Mouse (Mus musculus) intestine, postnatal 0 days (tissue): ENCODE results near the gene Daam2. TPM values are rescaled to one million over a fixed set of nuclear protein-coding genes. Genes with fewer than 3 reads are reported as not detected.
A peak's percentile ranks its signal among the peaks of the same experiment; 100 is the strongest.

Experiments used
- ATAC-seq: fragments of 200-750 bp; cut with Nextera tagmentation; 2 replicates; pipeline ENCODE4 v1.8.0; 2017; ENCODE audit warnings: mild to moderate bottlenecking, moderate TSS enrichment, moderate library complexity
- H3K27ac ChIP-seq: fragments of 300-500 bp; sonication (generic); 2 replicates; pipeline ENCODE4 v1.5.1; 2014; ENCODE audit warnings: mild to moderate bottlenecking, low read depth, low read length, moderate library complexity
- H3K27me3 ChIP-seq: fragments of 300-500 bp; sonication (generic); replicated peaks from 2 replicates; pipeline ENCODE4 v1.6.1; 2014; ENCODE audit warnings: low read length, mixed read lengths; ENCODE audit not compliant: control insufficient read depth, insufficient read depth
- H3K36me3 ChIP-seq: fragments of 300-500 bp; sonication (generic); 2 replicates; pipeline ENCODE4 v1.6.1; 2014; ENCODE audit warnings: mild to moderate bottlenecking, moderate library complexity; ENCODE audit not compliant: control insufficient read depth, insufficient read depth
- H3K4me1 ChIP-seq: fragments of 300-500 bp; sonication (generic); replicated peaks from 2 replicates; pipeline ENCODE4 v1.6.1; 2014; ENCODE audit warnings: antibody characterized with exemption, low read length, mixed read lengths; ENCODE audit not compliant: control insufficient read depth, insufficient read depth
- H3K4me2 ChIP-seq: fragments of 300-500 bp; sonication (generic); replicated peaks from 2 replicates; pipeline ENCODE4 v1.6.1; 2014; ENCODE audit warnings: low read depth, mild to moderate bottlenecking, moderate library complexity
- H3K4me3 ChIP-seq: fragments of 300-500 bp; sonication (generic); 2 replicates; pipeline ENCODE4 v1.5.1; 2014; ENCODE audit warnings: low read depth, low read length
- H3K9ac ChIP-seq: fragments of 300-500 bp; sonication (generic); 2 replicates; pipeline ENCODE4 v1.6.1; 2014; ENCODE audit warnings: mild to moderate bottlenecking, low read depth, low read length
- H3K9me3 ChIP-seq: fragments of 300-500 bp; sonication (generic); 2 replicates; pipeline ENCODE4 v1.6.1; 2016; ENCODE audit warnings: mixed run types; ENCODE audit not compliant: control insufficient read depth
- CTCF ChIP-seq: sonication (generic); IDR thresholded peaks from 2 replicates; pipeline ENCODE4 v1.5.1; 2016; ENCODE audit warnings: low read depth, mild to moderate bottlenecking, control low read depth, antibody characterized with exemption, moderate library complexity
- WGBS: fragments of 180-500 bp; shearing (Covaris S2); extraction: QIAGEN DNeasy Blood & Tissue Kit; methylation state at CpG from one replicate; pipeline ENCODE4 v1.1.7; 2014; 5-methylcytosine and 5-hydroxymethylcytosine counted together
- polyA plus RNA-seq: library from polyadenylated mRNA; unstranded; fragments of >200 nt; fragmentation: Nextera tagmentation; extraction: Ambion mirVana; gene quantifications from 2 replicates; pipeline ENCODE4 v1.2.1, GENCODE M21; 2015

Daam2 gene
- polyA plus RNA-seq, 1 experiment from 2014 or later: 1.5 TPM

GRCm38 (mm10) chr17:49577321-49577720 is 13.2 kb upstream of the Daam2 start:
- H3K9ac ChIP-seq: no peak overlapping the region
- H3K27ac ChIP-seq: no peak overlapping the region
- no peak for TF ChIP-seq CTCF
- 93% methylated on average over 3 of the region's 3 CpGs for WGBS
- no peaks in the 10 kb centered on the region for H3K9me3 ChIP-seq
- H3K4me1 ChIP-seq: no peaks in the 10 kb centered on the region
- no peaks in the 10 kb centered on the region for H3K27me3 ChIP-seq
- ATAC-seq: no peak
- H3K4me3 ChIP-seq: no peak overlapping the region
- H3K4me2 ChIP-seq: no peak overlapping the region
- no peaks in the 10 kb centered on the region for H3K36me3 ChIP-seq

- H3K4me2 ChIP-seq: no peak overlapping the region
- no peaks in the 10 kb centered on the region for H3K4me1 ChIP-seq
- no peaks in the 10 kb centered on the region for H3K36me3 ChIP-seq
- TF ChIP-seq CTCF: no peak
- H3K9ac ChIP-seq: no peak overlapping the region
- 0 out of 2 replicates have a peak, but pooled peaks cover 2% of the 10 kb centered on the region for H3K27me3 ChIP-seq
- ATAC-seq: no peak
- H3K9me3 ChIP-seq: no peaks in the 10 kb centered on the region
- WGBS: 70% methylated on average over 8 of the region's 8 CpGs
- H3K27ac ChIP-seq: no peak overlapping the region
- H3K4me3 ChIP-seq: no peak overlapping the region
Measured at GRCm38 (mm10) chr17:49568717-49569116, 4.6 kb upstream of the Daam2 start.

DNA sequence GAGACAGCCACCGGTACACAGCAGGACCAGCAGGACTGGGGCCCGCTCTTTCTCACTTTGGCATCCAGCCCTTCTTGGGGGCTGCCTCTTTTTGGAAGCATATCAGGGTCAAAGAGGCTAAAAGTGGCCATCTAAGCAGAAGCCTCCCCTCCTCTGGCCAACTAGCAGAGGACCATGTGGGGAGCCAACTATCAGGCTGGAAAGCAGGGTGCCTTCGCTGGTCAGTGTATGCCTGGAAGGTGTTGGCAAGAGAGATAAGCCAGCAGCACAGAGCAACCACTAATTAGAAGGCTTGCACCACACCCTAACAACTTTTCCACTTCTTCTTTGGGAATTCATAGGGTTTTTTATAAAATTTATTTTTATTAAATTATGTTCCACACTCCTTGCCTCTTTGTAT is 346 bp upstream of the Daam2 start:
- H3K9me3 ChIP-seq: no peaks in the 10 kb centered on the region
- 0 out of 2 replicates have a peak, but pooled peaks cover 2% of the 10 kb centered on the region for H3K27me3 ChIP-seq
- H3K4me3 ChIP-seq: peak overlapping the region; percentile 44
- H3K27ac ChIP-seq: peak overlapping the region; percentile 60; the same call in 1 of the 2 replicates
- no peak for ATAC-seq
- peak overlapping the region; percentile 65 for H3K4me2 ChIP-seq
- TF ChIP-seq CTCF: no peak
- peak overlapping the region; percentile 43 for H3K9ac ChIP-seq
- 24% methylated on average over 3 of the region's 3 CpGs for WGBS
- no peaks in the 10 kb centered on the region for H3K36me3 ChIP-seq
- no peaks in the 10 kb centered on the region for H3K4me1 ChIP-seq

- Histone ChIP-seq H3K9ac (peak overlapping the region; percentile 43; the same call in 1 of the 2 replicates), H3K4me2 (peak overlapping the region; percentile 65), H3K9me3 (no peaks in the 10 kb centered on the region), H3K4me1 (no peaks in the 10 kb centered on the region), H3K27me3 (0 out of 2 replicates have a peak, but pooled peaks cover 2% of the 10 kb centered on the region), H3K4me3 (peak overlapping the region; percentile 44), H3K27ac (peak overlapping the region; percentile 60; the same call in 1 of the 2 replicates), H3K36me3 (no peaks in the 10 kb centered on the region)
- TF ChIP-seq CTCF: no peak
- 22% methylated on average over 4 of the region's 4 CpGs for WGBS
- no peak for ATAC-seq
Measured at GRCm38 (mm10) chr17:49563416-49563780, 745 bp downstream of the Daam2 start.

GRCm38 (mm10) chr17:49562701-49563415 is 1.3 kb downstream of the Daam2 start:
- Histone ChIP-seq H3K27ac (no peak overlapping the region), H3K27me3 (0 out of 2 replicates have a peak, but pooled peaks cover 2% of the 10 kb centered on the region), H3K4me1 (no peaks in the 10 kb centered on the region), H3K9me3 (no peaks in the 10 kb centered on the region), H3K4me2 (peak overlapping the region; percentile 65), H3K4me3 (peak overlapping the region; percentile 44), H3K36me3 (no peaks in the 10 kb centered on the region), H3K9ac (0 out of 2 replicates have a peak overlapping the region, but pooled peaks have one; percentile 43)
- WGBS: 27% methylated on average over 5 of the region's 5 CpGs
- no peak for ATAC-seq
- TF ChIP-seq CTCF: no peak

DNA sequence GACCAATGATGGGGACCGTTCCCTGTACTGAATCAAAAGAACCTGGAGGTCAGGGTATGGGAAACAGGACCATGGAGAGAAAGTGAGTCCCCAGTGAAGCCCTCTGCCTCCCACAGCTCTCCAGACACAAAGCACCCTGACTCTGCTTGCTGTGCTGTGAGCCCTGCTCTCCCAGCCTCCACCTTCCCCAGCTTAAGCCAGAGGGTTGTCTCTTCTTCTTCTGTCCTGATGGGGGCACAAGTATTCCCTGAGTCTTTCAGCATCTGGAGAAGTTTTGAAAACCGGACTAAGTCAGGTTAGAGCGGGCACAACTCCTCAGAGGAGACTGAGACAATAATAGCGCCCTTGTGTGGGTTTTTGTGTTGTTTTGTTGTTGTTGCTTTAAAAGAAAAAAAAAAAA is 2.2 kb downstream of the Daam2 start:
- H3K9ac ChIP-seq: no peak overlapping the region
- peak overlapping the region; percentile 65 for H3K4me2 ChIP-seq
- H3K36me3 ChIP-seq: no peaks in the 10 kb centered on the region
- ATAC-seq: no peak
- peak overlapping the region; percentile 44 for H3K4me3 ChIP-seq
- no peak overlapping the region for H3K27ac ChIP-seq
- 53% methylated on average over 4 of the region's 4 CpGs for WGBS
- H3K9me3 ChIP-seq: no peaks in the 10 kb centered on the region
- TF ChIP-seq CTCF: peak; percentile 53
- 0 out of 2 replicates have a peak, but pooled peaks cover 2% of the 10 kb centered on the region for H3K27me3 ChIP-seq
- H3K4me1 ChIP-seq: no peaks in the 10 kb centered on the region
